Mouse (Mus musculus) neural tube, embryonic 11.5 days (tissue): ENCODE results near the gene Fut11. TPM values are rescaled to one million over a fixed set of nuclear protein-coding genes. Genes with fewer than 3 reads are reported as not detected.
A peak's percentile ranks its signal among the peaks of the same experiment; 100 is the strongest.

Source experiments
- ATAC-seq: fragments of 200-750 bp; cut with Nextera tagmentation; 2 replicates; pipeline ENCODE4 v1.8.0; 2017; ENCODE audit warnings: moderate number of reproducible peaks, mild to moderate bottlenecking, moderate TSS enrichment, moderate library complexity; ENCODE audit not compliant: insufficient read depth, low FRiP score, low TSS enrichment
- DNase-seq: peaks from one replicate; pipeline ENCODE4 v3.0.0-alpha.2; 2015; ENCODE audit warnings: low spot score
- H3K27ac ChIP-seq: fragments of 300-500 bp; sonication (generic); 2 replicates; pipeline ENCODE4 v1.5.1; 2014; ENCODE audit warnings: low read depth, mild to moderate bottlenecking, low read length
- H3K27me3 ChIP-seq: fragments of 300-500 bp; sonication (generic); 2 replicates; pipeline ENCODE4 v1.6.1; 2014; ENCODE audit warnings: mild to moderate bottlenecking, low read length, mixed read lengths; ENCODE audit not compliant: control insufficient read depth, insufficient read depth
- H3K36me3 ChIP-seq: fragments of 300-500 bp; sonication (generic); 2 replicates; pipeline ENCODE4 v1.6.1; 2014; ENCODE audit warnings: mild to moderate bottlenecking, low read length, moderate library complexity, mixed read lengths; ENCODE audit not compliant: control insufficient read depth, insufficient read depth
- H3K4me1 ChIP-seq: fragments of 300-500 bp; sonication (generic); 2 replicates; pipeline ENCODE4 v1.6.1; 2014; ENCODE audit warnings: low read length, mixed read lengths; ENCODE audit not compliant: control insufficient read depth, insufficient read depth
- H3K4me2 ChIP-seq: fragments of 300-500 bp; sonication (generic); 2 replicates; pipeline ENCODE4 v1.6.1; 2014; ENCODE audit warnings: low read depth, mild to moderate bottlenecking, moderate library complexity
- H3K4me3 ChIP-seq: fragments of 300-500 bp; sonication (generic); 2 replicates; pipeline ENCODE4 v1.5.1; 2014; ENCODE audit warnings: low read depth, low read length
- H3K9ac ChIP-seq: fragments of 300-500 bp; sonication (generic); 2 replicates; pipeline ENCODE4 v1.6.1; 2014; ENCODE audit warnings: mild to moderate bottlenecking, low read length
- H3K9me3 ChIP-seq: fragments of 300-500 bp; sonication (generic); 2 replicates; pipeline ENCODE4 v1.6.1; 2016; ENCODE audit warnings: low read length; ENCODE audit not compliant: control insufficient read depth
- WGBS: fragments of 180-500 bp; shearing (Covaris S2); extraction: QIAGEN DNeasy Blood & Tissue Kit; methylation state at CpG from one replicate; pipeline ENCODE4 v1.1.7; 2014; 5-methylcytosine and 5-hydroxymethylcytosine counted together
- polyA plus RNA-seq: library from polyadenylated mRNA; unstranded; fragments of >200 nt; fragmentation: Nextera tagmentation; extraction: Ambion mirVana; gene quantifications from 2 replicates; pipeline ENCODE4 v1.2.1, GENCODE M21; 2014

The Fut11 gene
- polyA plus RNA-seq, 1 experiment from 2014 or later: 22.6 TPM

- Histone ChIP-seq H3K9ac (no peak overlapping the region), H3K27me3 (no peaks in the 10 kb centered on the region), H3K36me3 (no peaks in the 10 kb centered on the region), H3K4me2 (no peak overlapping the region), H3K4me3 (no peak overlapping the region), H3K27ac (no peak overlapping the region), H3K4me1 (peaks cover 6% of the 10 kb centered on the region; the same call in 1 of the 2 replicates), H3K9me3 (no peaks in the 10 kb centered on the region)
- no peak for ATAC-seq
- no peak for DNase-seq
These were observed 36.4 kb upstream of the Fut11 start for GRCm38 (mm10) chr14:20658326-20658725.

DNA sequence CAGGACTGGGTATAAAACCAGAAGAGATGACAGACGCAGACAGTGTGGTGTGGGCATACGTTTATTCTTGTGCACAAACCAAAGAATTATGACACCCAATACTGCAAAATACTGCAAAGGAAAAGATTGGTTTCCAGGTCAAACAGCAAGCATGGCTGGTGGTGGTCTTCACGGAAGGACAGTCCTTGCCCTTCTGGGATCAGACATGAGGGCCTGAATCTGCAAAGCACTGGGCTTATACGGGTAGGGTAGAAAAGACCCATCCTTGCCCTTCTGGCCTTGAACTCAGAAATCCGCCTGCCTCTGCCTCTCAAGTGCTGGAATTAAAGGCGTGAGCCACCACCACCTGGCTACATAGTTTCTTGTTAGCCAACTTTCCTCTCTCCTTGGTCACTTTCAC, 35.9 kb upstream of the Fut11 start:
- ATAC-seq (no peak), DNase-seq (no peak)
- Histone ChIP-seq H3K27me3 (no peaks in the 10 kb centered on the region), H3K4me2 (no peak overlapping the region), H3K9me3 (no peaks in the 10 kb centered on the region), H3K36me3 (no peaks in the 10 kb centered on the region), H3K9ac (no peak overlapping the region), H3K27ac (no peak overlapping the region), H3K4me1 (peaks cover 6% of the 10 kb centered on the region; the same call in 1 of the 2 replicates), H3K4me3 (no peak overlapping the region)
- WGBS: 90% methylated on average over 6 of the region's 6 CpGs

DNA sequence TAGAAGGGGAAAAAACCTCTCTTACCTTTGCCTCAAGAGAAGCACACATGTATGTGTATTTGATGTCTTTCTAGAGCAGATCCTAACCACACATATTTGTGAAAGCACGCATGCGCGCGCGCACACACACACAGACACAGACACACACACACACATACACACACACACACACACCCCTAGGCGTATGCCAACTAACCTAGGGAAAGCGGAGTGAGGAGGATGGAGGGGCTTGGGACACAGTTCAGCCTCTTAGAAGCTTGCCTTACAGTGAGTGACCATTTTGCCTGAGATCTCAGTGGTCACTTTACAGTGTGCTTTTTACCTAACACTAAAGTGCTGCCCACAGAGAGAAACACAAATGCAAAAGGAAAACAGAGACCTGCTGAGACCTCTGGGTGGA, 35.1 kb upstream of the Fut11 start:
- no peak overlapping the region for H3K4me3 ChIP-seq
- peaks cover 6% of the 10 kb centered on the region; the same call in 1 of the 2 replicates for H3K4me1 ChIP-seq
- no peak for DNase-seq
- no peak overlapping the region; the same call in 1 of the 2 replicates for H3K9ac ChIP-seq
- no peak overlapping the region for H3K27ac ChIP-seq
- no peak for ATAC-seq
- H3K27me3 ChIP-seq: no peaks in the 10 kb centered on the region
- H3K36me3 ChIP-seq: no peaks in the 10 kb centered on the region
- no peaks in the 10 kb centered on the region for H3K9me3 ChIP-seq
- 92% methylated on average over 7 of the region's 7 CpGs for WGBS
- no peak overlapping the region for H3K4me2 ChIP-seq

GRCm38 (mm10) chr14:20660827-20661660, 33.7 kb upstream of the Fut11 start:
- ATAC-seq: peak; percentile 82
- Histone ChIP-seq H3K27me3 (no peaks in the 10 kb centered on the region), H3K36me3 (no peaks in the 10 kb centered on the region), H3K4me3 (peak overlapping the region; percentile 56), H3K9me3 (no peaks in the 10 kb centered on the region), H3K27ac (peak overlapping the region; percentile 65), H3K4me1 (peaks cover 6% of the 10 kb centered on the region; the same call in 1 of the 2 replicates), H3K4me2 (peak overlapping the region; percentile 86), H3K9ac (peak overlapping the region; percentile 73)
- peak; percentile 93 for DNase-seq
- WGBS: 1% methylated on average over 51 of the region's 52 CpGs

GRCm38 (mm10) chr14:20661661-20662331, 33.0 kb upstream of the Fut11 start:
- peak overlapping the region; percentile 73 for H3K9ac ChIP-seq
- ATAC-seq: peak; percentile 48
- peak overlapping the region; percentile 86 for H3K4me2 ChIP-seq
- 9% methylated on average over 19 of the region's 19 CpGs for WGBS
- H3K4me1 ChIP-seq: peaks cover 6% of the 10 kb centered on the region; the same call in 1 of the 2 replicates
- peak; percentile 47 for DNase-seq
- H3K27ac ChIP-seq: peak overlapping the region; percentile 65; the same call in 1 of the 2 replicates
- no peaks in the 10 kb centered on the region for H3K9me3 ChIP-seq
- H3K36me3 ChIP-seq: no peaks in the 10 kb centered on the region
- peak overlapping the region; percentile 56 for H3K4me3 ChIP-seq
- H3K27me3 ChIP-seq: no peaks in the 10 kb centered on the region

- Histone ChIP-seq H3K4me3 (peak overlapping the region; percentile 56; the same call in 1 of the 2 replicates), H3K4me1 (peaks cover 6% of the 10 kb centered on the region; the same call in 1 of the 2 replicates), H3K27me3 (0 out of 2 replicates have a peak, but pooled peaks cover 2% of the 10 kb centered on the region), H3K36me3 (no peaks in the 10 kb centered on the region), H3K9ac (no peak overlapping the region), H3K27ac (no peak overlapping the region), H3K4me2 (no peak overlapping the region), H3K9me3 (no peaks in the 10 kb centered on the region)
- WGBS: 76% methylated on average over 3 of the region's 3 CpGs
- ATAC-seq: no peak
- DNase-seq: no peak
These were observed 32.0 kb upstream of the Fut11 start for GRCm38 (mm10) chr14:20662740-20663139.

DNA sequence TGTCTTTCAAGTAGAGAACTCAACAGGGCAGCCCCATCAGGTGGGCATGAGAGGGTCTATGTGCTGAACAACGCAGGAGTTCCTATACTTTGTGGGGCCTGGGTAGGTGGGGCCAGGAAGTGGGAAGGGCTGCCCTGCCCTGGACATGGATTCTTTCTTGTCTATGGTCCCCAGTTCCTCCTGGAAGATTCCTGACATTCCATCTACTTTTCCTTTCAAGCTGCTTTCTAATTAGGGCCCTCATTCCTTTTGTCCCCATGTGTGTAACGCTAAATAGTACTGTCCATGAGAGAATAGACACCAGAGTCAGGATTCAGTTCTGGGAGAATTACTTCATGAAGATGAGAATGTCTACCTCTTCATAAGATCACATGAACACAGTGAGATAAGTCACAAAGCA, 31.2 kb upstream of the Fut11 start:
- DNase-seq: no peak
- H3K4me1 ChIP-seq: peaks cover 6% of the 10 kb centered on the region; the same call in 1 of the 2 replicates
- no peak overlapping the region for H3K9ac ChIP-seq
- H3K27me3 ChIP-seq: 0 out of 2 replicates have a peak, but pooled peaks cover 2% of the 10 kb centered on the region
- H3K36me3 ChIP-seq: no peaks in the 10 kb centered on the region
- WGBS: 67% methylated on average over 2 of the region's 2 CpGs
- no peak overlapping the region for H3K4me2 ChIP-seq
- H3K4me3 ChIP-seq: no peak overlapping the region
- no peak for ATAC-seq
- no peak overlapping the region for H3K27ac ChIP-seq
- H3K9me3 ChIP-seq: no peaks in the 10 kb centered on the region

GRCm38 (mm10) chr14:20664436-20664835, 30.3 kb upstream of the Fut11 start:
- no peak overlapping the region for H3K9ac ChIP-seq
- DNase-seq (no peak), ATAC-seq (no peak)
- no peak overlapping the region for H3K27ac ChIP-seq
- no peaks in the 10 kb centered on the region for H3K9me3 ChIP-seq
- WGBS: 56% methylated on average over 3 of the region's 3 CpGs
- H3K4me1 ChIP-seq: peaks cover 6% of the 10 kb centered on the region; the same call in 1 of the 2 replicates
- H3K36me3 ChIP-seq: no peaks in the 10 kb centered on the region
- H3K4me3 ChIP-seq: no peak overlapping the region
- 0 out of 2 replicates have a peak, but pooled peaks cover 2% of the 10 kb centered on the region for H3K27me3 ChIP-seq
- no peak overlapping the region for H3K4me2 ChIP-seq
